Mouse (Mus musculus): ENCODE measurements at regions not wholly inside any gene's neighbourhood (a gene's known extent, or its start where the extent isn't known, plus 50 kb on each side); places are given as distances from the start of the nearest gene placed in this dataset.

DNA sequence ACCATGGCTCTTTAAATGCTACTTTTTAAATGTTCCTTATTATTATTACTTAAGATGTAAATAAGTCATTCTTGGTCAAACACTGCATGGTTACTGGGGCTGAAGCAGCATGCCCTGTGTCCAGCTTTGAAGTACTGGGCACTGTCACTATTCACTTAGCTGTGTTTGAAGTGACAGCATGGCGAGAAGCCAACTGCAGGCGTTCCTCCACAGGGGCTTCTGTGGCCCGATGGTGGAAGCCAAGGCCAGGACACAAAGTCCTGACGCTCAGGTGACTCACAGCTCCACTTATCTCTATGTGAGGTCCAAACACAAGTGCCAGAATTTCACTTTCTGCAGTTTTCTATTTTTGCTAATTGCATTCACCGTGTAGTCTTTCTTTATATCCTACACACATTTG lies 65.3 kb downstream of the Cdca7 start:
- TF ChIP-seq POLR2A (IDR thresholded peaks at IDR 0.05; ENCODE audit: low read depth, low read length) = no peak
- TF ChIP-seq CTCF (IDR thresholded peaks at IDR 0.05; ENCODE audit: extremely low read depth, insufficient read length, insufficient replicate concordance, low read depth, low read length) = no peak
- H3K4me1 ChIP-seq (ENCODE audit: control insufficient read depth, insufficient read depth, insufficient read length, low read length) = peaks cover 2% of the 10 kb centered on the region; the same call in 1 of the 2 replicates
- no peaks in the 10 kb centered on the region for H3K27me3 ChIP-seq (ENCODE audit: control insufficient read depth, insufficient read depth, low read length)
- H3K27ac ChIP-seq (ENCODE audit: insufficient read depth, low read depth, low read length) = no peak overlapping the region
- 61% methylated on average over 5 of the region's 5 CpGs for WGBS
- no peaks in the 10 kb centered on the region for H3K36me3 ChIP-seq (ENCODE audit: control insufficient read depth, insufficient read depth, low read length)
- H3K4me3 ChIP-seq (ENCODE audit: low read depth, low read length) = no peak overlapping the region

DNA sequence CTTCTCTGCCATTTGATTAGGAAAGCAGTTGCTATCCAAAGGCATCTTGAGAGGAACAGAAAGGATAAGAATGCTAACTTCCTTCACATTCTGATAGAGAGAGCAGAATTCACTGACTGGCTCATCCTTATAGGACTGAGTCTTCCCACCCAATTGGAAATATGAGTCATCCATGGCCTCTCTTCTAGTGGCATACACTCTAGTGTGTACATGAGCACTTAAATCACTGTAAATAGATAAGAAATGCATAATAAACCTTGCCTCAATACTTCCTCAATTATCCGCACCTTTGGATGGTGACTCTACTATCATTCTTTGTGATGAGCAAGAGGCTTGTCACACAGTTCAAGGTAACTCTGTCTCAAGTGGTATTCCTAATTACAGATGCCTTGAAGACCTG lies 69.5 kb downstream of the Cdca7 start:
- 36% methylated on average over 1 of the region's 1 CpGs for WGBS
- Histone ChIP-seq H3K4me1 (ENCODE audit: control insufficient read depth, insufficient read depth, insufficient read length, low read length) (peaks cover 2% of the 10 kb centered on the region; the same call in 1 of the 2 replicates), H3K4me3 (ENCODE audit: low read depth, low read length) (no peak overlapping the region), H3K36me3 (ENCODE audit: control insufficient read depth, insufficient read depth, low read length) (no peaks in the 10 kb centered on the region), H3K27me3 (ENCODE audit: control insufficient read depth, insufficient read depth, low read length) (no peaks in the 10 kb centered on the region), H3K27ac (ENCODE audit: insufficient read depth, low read depth, low read length) (no peak overlapping the region)
- TF ChIP-seq CTCF (IDR thresholded peaks at IDR 0.05; ENCODE audit: extremely low read depth, insufficient read length, insufficient replicate concordance, low read depth, low read length) (no peak), POLR2A (IDR thresholded peaks at IDR 0.05; ENCODE audit: low read depth, low read length) (no peak)

DNA sequence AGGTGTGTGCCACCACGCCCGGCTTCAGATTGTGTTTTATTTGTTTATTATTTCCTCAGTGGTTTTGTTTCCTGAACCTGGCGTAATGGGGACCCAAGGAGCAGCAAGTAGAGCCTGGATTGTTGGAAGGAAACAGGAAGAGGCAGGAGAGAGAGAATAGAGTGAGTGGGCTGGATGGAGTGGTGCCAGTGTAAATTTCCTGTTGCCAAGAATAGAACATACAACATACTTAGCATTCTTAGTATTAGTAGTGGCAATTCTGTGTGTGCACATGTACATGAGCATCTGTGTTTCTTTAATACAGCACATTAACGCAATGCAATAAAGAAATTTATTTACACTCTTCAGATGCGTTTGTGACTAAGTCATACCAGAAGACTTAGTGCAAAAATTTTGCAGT lies 70.5 kb downstream of the Cdca7 start:
- Histone ChIP-seq H3K27me3 (ENCODE audit: control insufficient read depth, insufficient read depth, low read length) (no peaks in the 10 kb centered on the region), H3K4me1 (ENCODE audit: control insufficient read depth, insufficient read depth, insufficient read length, low read length) (peaks cover 2% of the 10 kb centered on the region; the same call in 1 of the 2 replicates), H3K36me3 (ENCODE audit: control insufficient read depth, insufficient read depth, low read length) (no peaks in the 10 kb centered on the region), H3K4me3 (ENCODE audit: low read depth, low read length) (no peak overlapping the region), H3K27ac (ENCODE audit: insufficient read depth, low read depth, low read length) (no peak overlapping the region)
- TF ChIP-seq POLR2A (IDR thresholded peaks at IDR 0.05; ENCODE audit: low read depth, low read length) (no peak), CTCF (IDR thresholded peaks at IDR 0.05; ENCODE audit: extremely low read depth, insufficient read length, insufficient replicate concordance, low read depth, low read length) (no peak)
- WGBS = 58% methylated on average over 5 of the region's 5 CpGs

DNA sequence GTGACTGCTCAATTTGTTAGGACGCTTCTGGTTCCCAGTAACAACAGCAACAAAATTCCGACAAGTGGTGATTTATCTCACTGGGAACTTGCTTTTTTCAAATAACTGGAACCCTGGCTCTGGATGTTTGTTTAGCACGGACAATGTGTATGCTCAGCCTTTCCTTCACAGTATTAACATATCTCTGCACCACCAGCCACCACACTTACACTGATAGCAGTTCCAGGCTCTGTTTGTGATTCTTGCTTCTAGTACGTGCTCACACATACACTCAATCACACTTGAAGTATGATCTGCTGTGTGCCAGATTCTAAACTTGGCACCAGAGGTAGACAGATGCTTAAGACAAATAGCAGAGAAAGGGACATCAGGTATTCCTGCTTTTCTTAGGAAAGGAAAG lies 71.0 kb downstream of the Cdca7 start:
- 56% methylated on average over 4 of the region's 4 CpGs for WGBS
- TF ChIP-seq POLR2A (IDR thresholded peaks at IDR 0.05; ENCODE audit: low read depth, low read length) (no peak), CTCF (IDR thresholded peaks at IDR 0.05; ENCODE audit: extremely low read depth, insufficient read length, insufficient replicate concordance, low read depth, low read length) (no peak)
- no peak overlapping the region for H3K4me3 ChIP-seq (ENCODE audit: low read depth, low read length)
- H3K36me3 ChIP-seq (ENCODE audit: control insufficient read depth, insufficient read depth, low read length) = no peaks in the 10 kb centered on the region
- no peaks in the 10 kb centered on the region for H3K27me3 ChIP-seq (ENCODE audit: control insufficient read depth, insufficient read depth, low read length)
- no peak overlapping the region for H3K27ac ChIP-seq (ENCODE audit: insufficient read depth, low read depth, low read length)
- H3K4me1 ChIP-seq (ENCODE audit: control insufficient read depth, insufficient read depth, insufficient read length, low read length) = peaks cover 2% of the 10 kb centered on the region; the same call in 1 of the 2 replicates

DNA sequence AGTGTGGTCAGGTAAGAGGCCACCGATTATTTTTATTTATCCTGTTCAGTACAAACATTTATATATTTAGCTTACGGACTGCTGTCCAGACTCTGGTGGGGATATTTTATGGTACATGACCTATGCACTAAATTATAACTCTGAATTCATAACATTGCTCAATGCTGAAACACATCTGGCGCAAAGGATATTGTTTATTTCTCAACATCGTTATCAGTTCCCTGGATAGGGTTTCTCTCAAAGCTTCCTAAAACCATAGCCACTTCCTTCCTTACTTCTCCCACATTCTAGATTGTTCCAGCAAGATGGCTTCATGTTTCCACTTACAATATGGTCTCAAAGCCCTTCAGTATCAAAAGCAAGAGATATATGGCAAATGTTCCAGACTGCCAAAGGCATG lies 75.3 kb downstream of the Cdca7 start:
- Histone ChIP-seq H3K4me3 (ENCODE audit: low read depth, low read length) (no peak overlapping the region), H3K27ac (ENCODE audit: insufficient read depth, low read depth, low read length) (no peak overlapping the region), H3K36me3 (ENCODE audit: control insufficient read depth, insufficient read depth, low read length) (no peaks in the 10 kb centered on the region), H3K4me1 (ENCODE audit: control insufficient read depth, insufficient read depth, insufficient read length, low read length) (no peaks in the 10 kb centered on the region), H3K27me3 (ENCODE audit: control insufficient read depth, insufficient read depth, low read length) (no peaks in the 10 kb centered on the region)
- WGBS = 77% methylated on average over 4 of the region's 4 CpGs
- no peak for TF ChIP-seq CTCF (IDR thresholded peaks at IDR 0.05; ENCODE audit: extremely low read depth, insufficient read length, insufficient replicate concordance, low read depth, low read length)
- TF ChIP-seq POLR2A (IDR thresholded peaks at IDR 0.05; ENCODE audit: low read depth, low read length) = no peak

DNA sequence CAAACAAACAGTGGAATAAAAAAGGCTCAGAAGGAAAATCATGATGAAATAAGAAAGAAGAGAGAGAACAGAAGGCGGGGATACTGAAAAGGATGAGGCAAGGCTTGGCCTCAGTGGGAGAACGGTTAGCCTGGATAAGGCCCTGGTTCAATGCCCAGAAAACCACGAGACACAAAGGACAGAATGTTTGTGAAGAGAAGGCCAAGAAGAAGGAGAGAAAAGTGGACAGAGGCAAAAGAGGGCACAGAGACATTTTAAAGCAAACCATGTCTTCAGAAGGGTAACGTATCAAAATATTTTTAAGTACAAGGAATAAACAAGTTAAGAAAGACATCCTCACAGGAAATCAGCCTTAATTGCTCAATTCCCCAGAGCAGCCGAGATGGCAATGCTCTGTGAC lies 78.6 kb downstream of the Cdca7 start:
- no peak overlapping the region for H3K4me3 ChIP-seq (ENCODE audit: low read depth, low read length)
- no peak overlapping the region for H3K27ac ChIP-seq (ENCODE audit: insufficient read depth, low read depth, low read length)
- H3K4me1 ChIP-seq (ENCODE audit: control insufficient read depth, insufficient read depth, insufficient read length, low read length) = no peaks in the 10 kb centered on the region
- TF ChIP-seq CTCF (IDR thresholded peaks at IDR 0.05; ENCODE audit: extremely low read depth, insufficient read length, insufficient replicate concordance, low read depth, low read length) (no peak), POLR2A (IDR thresholded peaks at IDR 0.05; ENCODE audit: low read depth, low read length) (no peak)
- H3K36me3 ChIP-seq (ENCODE audit: control insufficient read depth, insufficient read depth, low read length) = no peaks in the 10 kb centered on the region
- WGBS = 71% methylated on average over 5 of the region's 5 CpGs
- no peaks in the 10 kb centered on the region for H3K27me3 ChIP-seq (ENCODE audit: control insufficient read depth, insufficient read depth, low read length)

DNA sequence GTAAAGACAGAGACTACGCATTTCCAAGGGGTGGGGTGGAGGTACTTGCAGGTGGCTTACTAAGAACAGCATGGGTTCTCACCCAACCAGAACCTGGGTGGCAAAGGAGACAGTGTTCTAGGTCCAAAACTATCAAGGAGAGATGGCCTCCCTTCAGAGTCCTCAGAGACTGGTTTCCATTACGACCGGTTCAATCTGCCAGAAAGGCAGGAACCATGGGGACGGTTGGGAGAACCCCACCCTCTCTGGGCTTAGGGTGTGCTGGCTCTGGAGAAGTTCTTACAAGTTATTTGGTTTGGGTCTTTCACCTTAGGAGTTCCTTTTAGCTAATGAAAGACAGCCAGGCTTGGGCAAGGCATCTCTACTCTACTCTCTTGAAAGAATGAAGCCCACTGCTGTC lies 79.2 kb downstream of the Cdca7 start:
- no peak overlapping the region for H3K4me3 ChIP-seq (ENCODE audit: low read depth, low read length)
- no peaks in the 10 kb centered on the region for H3K4me1 ChIP-seq (ENCODE audit: control insufficient read depth, insufficient read depth, insufficient read length, low read length)
- H3K27ac ChIP-seq (ENCODE audit: insufficient read depth, low read depth, low read length) = no peak overlapping the region
- no peak for TF ChIP-seq CTCF (IDR thresholded peaks at IDR 0.05; ENCODE audit: extremely low read depth, insufficient read length, insufficient replicate concordance, low read depth, low read length)
- TF ChIP-seq POLR2A (IDR thresholded peaks at IDR 0.05; ENCODE audit: low read depth, low read length) = no peak
- H3K27me3 ChIP-seq (ENCODE audit: control insufficient read depth, insufficient read depth, low read length) = no peaks in the 10 kb centered on the region
- 88% methylated on average over 4 of the region's 4 CpGs for WGBS
- H3K36me3 ChIP-seq (ENCODE audit: control insufficient read depth, insufficient read depth, low read length) = no peaks in the 10 kb centered on the region

DNA sequence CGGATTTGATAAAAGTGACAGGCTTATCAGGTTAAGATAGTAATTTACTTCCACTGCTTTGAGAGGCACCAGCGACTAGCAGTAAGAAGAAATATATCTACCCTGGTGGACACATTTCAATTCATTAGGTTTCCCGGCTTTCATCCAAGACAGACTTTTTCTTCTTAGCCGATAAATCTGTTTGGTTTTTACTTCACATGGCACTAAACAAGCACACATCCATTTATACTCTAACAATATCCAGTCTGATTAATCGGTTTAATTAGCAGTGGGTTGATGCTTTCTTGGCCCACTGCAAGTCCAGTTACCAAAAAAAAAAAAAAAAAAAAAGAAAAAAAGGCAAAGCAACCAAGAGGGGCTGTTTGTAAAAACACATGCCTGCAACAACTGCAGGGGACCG lies 79.6 kb downstream of the Cdca7 start:
- 62% methylated on average over 6 of the region's 6 CpGs for WGBS
- Histone ChIP-seq H3K36me3 (ENCODE audit: control insufficient read depth, insufficient read depth, low read length) (no peaks in the 10 kb centered on the region), H3K27me3 (ENCODE audit: control insufficient read depth, insufficient read depth, low read length) (no peaks in the 10 kb centered on the region), H3K4me3 (ENCODE audit: low read depth, low read length) (no peak overlapping the region), H3K4me1 (ENCODE audit: control insufficient read depth, insufficient read depth, insufficient read length, low read length) (no peaks in the 10 kb centered on the region), H3K27ac (ENCODE audit: insufficient read depth, low read depth, low read length) (no peak overlapping the region)
- TF ChIP-seq CTCF (IDR thresholded peaks at IDR 0.05; ENCODE audit: extremely low read depth, insufficient read length, insufficient replicate concordance, low read depth, low read length) (no peak), POLR2A (IDR thresholded peaks at IDR 0.05; ENCODE audit: low read depth, low read length) (no peak)

Data from small intestine, adult 2 months (tissue).